Mouse (Mus musculus) layer of hippocampus, adult 9-10 months (tissue): ENCODE results near the gene Abhd5.

Experiments used
- DNase-seq: peaks from one replicate; pipeline ENCODE4 v3.0.0; 2022; ENCODE audit warnings: low spot score

Gene Abhd5

DNA sequence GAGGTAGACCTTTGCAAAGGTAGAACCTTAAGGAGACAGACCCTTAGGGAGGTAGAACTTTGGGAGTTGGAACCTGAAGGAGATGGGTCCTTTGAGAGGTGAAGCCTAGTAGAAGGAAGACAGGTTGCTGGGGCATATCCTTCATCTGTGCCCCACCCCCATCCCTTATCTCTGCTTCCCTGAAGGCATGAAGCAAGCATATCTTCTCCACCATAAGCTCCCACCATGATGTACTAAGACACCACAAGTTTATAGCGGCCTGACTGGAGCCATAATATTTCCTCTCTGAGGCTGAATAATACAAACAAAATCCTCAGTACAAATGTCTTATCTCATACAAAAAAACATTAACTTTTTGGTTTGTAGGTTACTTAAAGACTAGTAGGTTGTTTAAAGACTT is 3.5 kb upstream of the Abhd5 start:
- no peak for DNase-seq

GRCm38 (mm10) chr9:122349286-122349685 is 2.1 kb upstream of the Abhd5 start:
- DNase-seq: no peak

- DNase-seq: no peak
Measured at GRCm38 (mm10) chr9:122350396-122351130, 845 bp upstream of the Abhd5 start.

DNA sequence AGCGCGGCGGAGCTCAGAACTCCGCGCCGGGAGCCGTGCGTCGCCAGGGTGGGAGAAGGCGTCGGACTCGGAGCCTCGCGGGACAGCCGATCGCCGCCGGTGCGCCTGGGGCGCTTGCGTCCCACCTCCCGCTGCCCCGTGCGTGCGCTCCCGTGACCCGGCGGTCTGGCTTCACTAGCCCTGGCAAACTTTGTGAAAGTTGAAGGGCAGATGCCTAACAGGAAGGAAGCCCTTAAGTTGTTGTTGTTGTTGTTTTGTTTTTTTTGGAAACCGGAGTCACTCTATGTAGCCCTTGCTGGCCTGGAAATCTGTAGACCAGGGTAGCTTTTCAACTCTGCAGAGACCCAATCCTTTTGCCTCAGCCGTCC is 601 bp downstream of the Abhd5 start:
- no peak for DNase-seq

GRCm38 (mm10) chr9:122352911-122353310 is 1.5 kb downstream of the Abhd5 start:
- no peak for DNase-seq

DNA sequence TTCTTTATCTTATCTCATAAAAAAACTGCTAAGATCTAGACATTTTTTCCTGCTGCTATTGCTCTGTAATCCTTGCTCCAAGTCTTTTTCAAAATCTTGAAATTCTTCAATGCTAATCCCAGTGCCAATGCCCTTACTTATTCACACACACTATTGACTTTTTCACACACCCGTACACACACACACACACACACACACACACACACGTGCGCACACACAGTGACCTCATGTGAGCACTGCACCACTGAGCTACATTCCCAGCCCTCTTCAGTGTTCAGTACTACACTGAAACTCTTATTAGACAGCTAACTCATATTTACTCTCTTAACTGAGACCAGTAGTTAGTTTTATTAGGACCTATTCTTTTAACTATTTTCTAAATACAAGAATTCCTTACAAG is 2.8 kb downstream of the Abhd5 start:
- DNase-seq: no peak

- no peak for DNase-seq
Measured at GRCm38 (mm10) chr9:122357073-122357472, 5.7 kb downstream of the Abhd5 start.

DNA sequence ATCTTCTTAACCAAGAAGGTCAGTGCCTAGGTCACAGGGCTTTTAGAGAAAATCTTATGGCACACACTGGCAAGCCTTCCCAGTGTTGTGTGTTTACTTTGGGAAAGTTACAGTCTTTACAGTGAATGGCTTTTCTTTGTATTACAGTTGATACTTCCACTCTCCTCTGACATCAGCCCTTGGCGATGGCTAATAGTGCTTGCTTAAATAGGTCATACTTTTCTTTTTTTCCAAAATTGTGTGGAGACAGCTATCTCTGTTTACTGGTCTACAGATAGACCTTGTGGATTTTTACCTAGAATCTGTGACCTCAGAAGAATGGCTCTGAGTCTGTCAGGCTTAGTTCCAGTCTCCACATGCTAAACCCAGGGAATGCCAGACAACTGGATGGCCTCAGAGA is 6.2 kb downstream of the Abhd5 start:
- no peak for DNase-seq

- no peak for DNase-seq
Measured at GRCm38 (mm10) chr9:122364171-122364570, 12.8 kb downstream of the Abhd5 start.

DNA sequence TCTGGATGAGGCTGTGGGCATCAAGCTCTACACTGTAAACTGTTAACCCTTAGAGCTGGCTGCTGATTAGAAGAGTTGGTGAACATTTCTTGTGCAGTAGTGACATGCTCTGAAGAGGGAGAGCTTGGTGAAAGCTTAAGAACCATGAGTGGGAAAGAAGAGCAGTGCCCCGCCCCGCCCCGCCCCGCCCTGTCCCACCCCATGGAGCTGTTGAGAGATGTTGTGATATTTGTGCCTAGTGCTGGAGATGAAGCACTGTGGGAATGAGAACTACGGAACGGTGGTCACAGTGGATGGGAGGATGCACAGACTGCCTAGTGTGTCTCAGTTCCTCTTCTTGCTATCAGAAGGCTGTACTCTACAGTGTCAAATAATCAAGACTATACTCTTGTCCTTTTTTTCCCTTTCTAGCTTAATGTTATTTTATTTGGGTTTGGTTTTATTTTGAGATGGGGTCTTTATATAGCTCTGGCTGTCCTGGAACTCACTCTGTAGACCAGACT is 18.9 kb downstream of the Abhd5 start:
- no peak for DNase-seq

DNA sequence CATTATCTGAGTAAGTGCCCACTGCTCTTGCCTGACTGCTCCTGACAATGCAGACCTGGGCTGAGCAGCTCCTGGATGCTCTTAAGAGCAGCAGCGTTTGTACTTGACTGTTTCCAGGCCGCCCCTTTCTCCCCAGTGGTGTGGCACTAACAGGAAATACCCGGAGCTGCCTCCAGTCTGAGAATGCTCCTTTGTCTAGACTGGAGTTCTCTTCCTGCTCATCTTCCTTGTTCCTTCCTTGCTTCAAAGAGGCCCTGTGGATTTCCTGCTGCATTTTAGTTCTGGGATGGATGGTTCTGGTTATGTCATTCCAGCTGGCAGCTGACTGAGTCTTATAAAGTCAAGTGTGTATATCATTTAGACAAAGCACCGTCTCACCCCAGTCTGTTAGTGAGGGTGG is 21.1 kb downstream of the Abhd5 start:
- no peak for DNase-seq

- DNase-seq: no peak
Measured at GRCm38 (mm10) chr9:122372991-122373390, 21.6 kb downstream of the Abhd5 start.

GRCm38 (mm10) chr9:122378986-122379385 is 27.6 kb downstream of the Abhd5 start:
- DNase-seq: no peak

GRCm38 (mm10) chr9:122380959-122381358 is 29.6 kb downstream of the Abhd5 start:
- no peak for DNase-seq

- DNase-seq: no peak
Measured at GRCm38 (mm10) chr9:122382006-122382405, 30.6 kb downstream of the Abhd5 start.

GRCm38 (mm10) chr9:122386015-122386414 is 34.6 kb downstream of the Abhd5 start:
- DNase-seq: no peak

GRCm38 (mm10) chr9:122389287-122389920 is 38.0 kb downstream of the Abhd5 start:
- no peak for DNase-seq

DNA sequence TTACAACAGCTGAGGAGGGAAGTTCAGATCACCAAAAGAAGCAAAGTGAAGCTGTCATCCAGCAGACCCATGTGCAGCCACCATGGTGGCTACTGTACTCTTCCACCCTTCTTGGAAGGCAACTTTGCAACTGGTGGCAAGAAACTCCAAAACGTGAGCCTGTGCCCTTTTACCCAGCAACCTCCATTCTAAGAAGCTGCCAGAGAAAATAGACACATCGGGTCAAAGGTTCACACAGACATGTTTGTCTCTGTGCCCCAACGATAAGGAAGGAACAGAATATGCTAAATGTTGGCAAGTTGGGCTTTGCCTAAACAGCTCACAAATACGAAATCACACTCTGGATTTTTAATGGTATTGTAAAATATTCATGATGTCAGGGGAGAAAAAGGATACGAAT is 44.4 kb downstream of the Abhd5 start:
- no peak for DNase-seq

- DNase-seq: no peak
Measured at GRCm38 (mm10) chr9:122397156-122397555, 45.7 kb downstream of the Abhd5 start.

GRCm38 (mm10) chr9:122398746-122399145 is 47.3 kb downstream of the Abhd5 start:
- DNase-seq: no peak

DNA sequence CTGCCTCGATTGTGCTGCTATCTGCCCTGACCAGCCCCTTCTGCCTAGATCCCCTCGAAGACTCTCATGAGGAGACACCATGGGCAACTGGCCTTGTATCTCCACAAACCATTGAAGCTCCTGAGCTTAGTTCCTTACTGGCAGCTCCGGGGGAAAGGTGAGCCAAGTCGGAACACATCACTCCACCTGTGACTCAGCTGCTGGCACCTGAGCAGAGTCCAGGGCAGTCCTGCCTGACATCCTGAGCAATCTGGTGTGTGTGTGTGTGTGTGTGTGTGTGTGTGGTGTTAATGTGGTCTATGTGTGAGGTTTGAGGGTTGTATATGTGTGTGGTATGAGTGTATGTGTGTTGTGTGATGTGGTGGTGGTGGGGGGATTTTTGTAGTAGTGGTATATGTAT is 49.8 kb downstream of the Abhd5 start:
- DNase-seq: no peak

- DNase-seq: no peak
Measured at GRCm38 (mm10) chr9:122410437-122411175, 59.2 kb downstream of the Abhd5 start.

DNA sequence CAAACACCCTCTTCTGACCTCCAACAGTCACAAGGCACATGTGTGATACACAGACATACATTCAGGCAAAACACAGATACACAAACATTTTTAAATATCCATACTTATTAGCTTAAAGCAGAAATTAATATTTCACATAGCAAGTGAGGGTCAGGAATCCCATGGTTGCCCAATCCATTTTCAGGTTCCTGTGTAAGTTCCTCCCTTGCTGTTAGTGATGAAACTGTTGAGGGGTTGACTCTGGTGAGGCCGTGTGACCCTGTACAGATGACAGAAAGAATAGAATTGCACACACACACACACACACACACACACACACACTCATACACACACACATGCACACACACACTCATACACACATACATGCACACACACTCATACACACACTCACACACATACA is 63.2 kb downstream of the Abhd5 start:
- DNase-seq: no peak
